In the genomic region with DNA sequence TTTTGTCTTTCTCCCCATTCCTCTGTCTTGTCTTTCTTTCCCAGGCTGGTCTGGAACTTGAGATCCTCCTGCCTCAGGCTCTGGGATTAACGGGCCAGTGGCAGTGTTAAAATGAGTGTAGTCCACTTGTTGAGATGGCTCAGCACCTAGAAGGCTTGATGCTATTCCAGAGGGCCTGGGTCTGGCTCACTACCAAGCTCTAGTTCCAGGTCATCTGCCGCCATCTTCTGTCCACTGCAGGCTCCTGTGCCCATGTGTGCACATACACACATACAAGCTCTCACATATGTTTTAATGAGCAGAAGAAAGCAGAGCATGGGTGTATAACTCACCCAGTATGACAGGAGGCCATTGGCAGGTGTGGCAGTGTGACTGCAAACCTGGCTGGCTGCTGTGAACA, we compare ENCODE assay signal across 12 mouse cellular contexts. TPM values are rescaled to one million over a fixed set of nuclear protein-coding genes. Genes with fewer than 3 reads are reported as not detected.
DNase-seq lines count a peak whose midpoint lies in the region; ATAC-seq and TF ChIP-seq lines count a peak whose summit lies in the region.
"Had no signal": no experiment of that assay in that cellular context is flagged by ENCODE, and none has a peak within 500 bp of the region (broad histone marks: within the 10 kb centered on the region; RNA-seq: fewer than 3 reads in every experiment).

No protein-coding gene starts in this region.

- peaks cover 25% of the 10 kb centered on the region for H3K4me1 ChIP-seq in kidney, embryonic 16.5 days (ENCODE audit: insufficient read depth, low read length)
- peaks cover 21% of the 10 kb centered on the region; the same call in 1 of the 2 replicates for H3K4me1 ChIP-seq in kidney, embryonic 14.5 days (ENCODE audit: control insufficient read depth, insufficient read depth, low read length)
- peaks cover 10% of the 10 kb centered on the region for H3K4me1 ChIP-seq in hindbrain, postnatal 0 days (ENCODE audit: insufficient read depth, low read length)

- no peaks in the 10 kb centered on the region for H3K36me3 ChIP-seq in kidney, embryonic 16.5 days (ENCODE audit: insufficient read depth, low read length)
- H3K36me3 ChIP-seq in kidney, embryonic 14.5 days (ENCODE audit: control insufficient read depth, insufficient read depth, low read length), result no peaks in the 10 kb centered on the region
- no peaks in the 10 kb centered on the region for H3K36me3 ChIP-seq in hindbrain, postnatal 0 days (ENCODE audit: insufficient read depth, low read length)

- H3K4me2 ChIP-seq in kidney, embryonic 16.5 days (replicated peaks; ENCODE audit: low read depth, low read length), result no peak overlapping the region
- H3K4me2 ChIP-seq in kidney, embryonic 14.5 days (replicated peaks; ENCODE audit: low read depth, low read length), result no peak overlapping the region
- peak overlapping the region; percentile 68; the same call in 1 of the 2 replicates for H3K4me2 ChIP-seq in hindbrain, postnatal 0 days (ENCODE audit: low read depth, low read length)

- no peaks in the 10 kb centered on the region for H3K27me3 ChIP-seq in kidney, embryonic 16.5 days (ENCODE audit: insufficient read depth, low read length)
- H3K27me3 ChIP-seq in kidney, embryonic 14.5 days (ENCODE audit: control insufficient read depth, insufficient read depth, low read length), result no peaks in the 10 kb centered on the region
- H3K27me3 ChIP-seq in hindbrain, postnatal 0 days (ENCODE audit: insufficient read depth, low read length), result no peaks in the 10 kb centered on the region

- TF ChIP-seq CTCF in hindbrain, postnatal 0 days (IDR thresholded peaks at IDR 0.05; ENCODE audit: low read depth), result peak; percentile 24; the same call in 1 of the 2 replicates

- ATAC-seq in kidney, embryonic 16.5 days (ENCODE audit: low FRiP score, low TSS enrichment), result no peak
- ATAC-seq in kidney, embryonic 14.5 days (ENCODE audit: low FRiP score, low TSS enrichment), result no peak
- ATAC-seq in hindbrain, postnatal 0 days, result no peak

- H3K9me3 ChIP-seq in kidney, embryonic 16.5 days (ENCODE audit: low read length), result no peaks in the 10 kb centered on the region
- H3K9me3 ChIP-seq in kidney, embryonic 14.5 days (ENCODE audit: control insufficient read depth, low read length), result no peaks in the 10 kb centered on the region
- no peaks in the 10 kb centered on the region for H3K9me3 ChIP-seq in hindbrain, postnatal 0 days (ENCODE audit: low read length)

- H3K4me3 ChIP-seq in kidney, embryonic 16.5 days (ENCODE audit: low read length), result no peak overlapping the region
- no peak overlapping the region for H3K4me3 ChIP-seq in kidney, embryonic 14.5 days (ENCODE audit: low read length)
- H3K4me3 ChIP-seq in hindbrain, postnatal 0 days (ENCODE audit: low read length), result 0 out of 2 replicates have a peak overlapping the region, but pooled peaks have one; percentile 66

- no peak overlapping the region for H3K27ac ChIP-seq in kidney, embryonic 16.5 days (ENCODE audit: low read length)
- no peak overlapping the region for H3K27ac ChIP-seq in kidney, embryonic 14.5 days (ENCODE audit: low read depth, low read length)
- peak overlapping the region; percentile 91; the same call in 1 of the 2 replicates for H3K27ac ChIP-seq in hindbrain, postnatal 0 days

- DNase-seq in cerebellum, postnatal 10 days, result peak; percentile 65 to 68
- DNase-seq in cerebellum, adult 9-11 months, result no peak
- peak; percentile 51 for DNase-seq in Muller cell, postnatal 12 days (ENCODE audit: inconsistent ontology term)
- peak; percentile 31 for DNase-seq in hindbrain, postnatal 0 days (ENCODE audit: low spot score)
- DNase-seq in frontal cortex, postnatal 25 days (ENCODE audit: low spot score in 2 of 2), result no peak
- no peak for DNase-seq in right cerebral cortex, postnatal 25 days
- DNase-seq: thymus, postnatal 25 days had no signal

- WGBS in kidney, embryonic 16.5 days, result 81% methylated on average over 2 of the region's 2 CpGs
- 90% methylated on average over 2 of the region's 2 CpGs for WGBS in kidney, embryonic 14.5 days
- 88% methylated on average over 2 of the region's 2 CpGs for WGBS in hindbrain, postnatal 0 days

- H3K9ac ChIP-seq in kidney, embryonic 16.5 days (replicated peaks; ENCODE audit: low read length), result 0 out of 2 replicates have a peak overlapping the region, but pooled peaks have one; percentile 12
- no peak overlapping the region for H3K9ac ChIP-seq in kidney, embryonic 14.5 days (ENCODE audit: low read depth, low read length)
- no peak overlapping the region for H3K9ac ChIP-seq in hindbrain, postnatal 0 days (replicated peaks; ENCODE audit: low read length)

RNA-seq across cellular contexts. Expression of a gene that starts 3.4 kb away (rescaled TPM):
- 49.8 and 56.2 TPM in 2 replicates for polyA plus RNA-seq in kidney, embryonic 16.5 days (2015; fragmentation: Nextera tagmentation; extraction: Ambion mirVana)
- polyA plus RNA-seq in kidney, embryonic 14.5 days (2014; fragmentation: Nextera tagmentation; extraction: Ambion mirVana), result 26.5 and 30.9 TPM in 2 replicates
- total RNA-seq in hindbrain, postnatal 0 days (2014; rRNA removed), result 210 and 238 TPM in 2 replicates
- polyA plus RNA-seq in hindbrain, postnatal 0 days (2015; fragmentation: Nextera tagmentation; extraction: Ambion mirVana), result 127 and 152 TPM in 2 replicates

RNA-seq across cellular contexts. Expression of a gene that starts 5.7 kb away (rescaled TPM):
- 0.24 and 0.31 TPM in 2 replicates for polyA plus RNA-seq in kidney, embryonic 16.5 days (2015; fragmentation: Nextera tagmentation; extraction: Ambion mirVana)
- 0.16 and 0.27 TPM in 2 replicates for polyA plus RNA-seq in kidney, embryonic 14.5 days (2014; fragmentation: Nextera tagmentation; extraction: Ambion mirVana)
- not detected in 2 replicates for total RNA-seq in hindbrain, postnatal 0 days (2014; rRNA removed)
- 0.20 TPM in 1 of 2 replicates, not detected in the other for polyA plus RNA-seq in hindbrain, postnatal 0 days (2015; fragmentation: Nextera tagmentation; extraction: Ambion mirVana)
- polyA plus RNA-seq: limb, embryonic 14.5 days; spleen, adult 2 months had no signal

RNA-seq across cellular contexts. Expression of a gene that starts 13.4 kb away (rescaled TPM):
- 16.3 and 16.7 TPM in 2 replicates for polyA plus RNA-seq in kidney, embryonic 16.5 days (2015; fragmentation: Nextera tagmentation; extraction: Ambion mirVana)
- polyA plus RNA-seq in kidney, embryonic 14.5 days (2014; fragmentation: Nextera tagmentation; extraction: Ambion mirVana), result 8.2 and 11.2 TPM in 2 replicates
- total RNA-seq in hindbrain, postnatal 0 days (2014; rRNA removed), result 1.3 TPM in 1 of 2 replicates, not detected in the other
- 0.18 and 0.29 TPM in 2 replicates for polyA plus RNA-seq in hindbrain, postnatal 0 days (2015; fragmentation: Nextera tagmentation; extraction: Ambion mirVana)
- total RNA-seq: granulocyte monocyte progenitor cell, adult 5-6 weeks had no signal

RNA-seq across cellular contexts. Expression of a gene that starts 19.9 kb away (rescaled TPM):
- 244 and 252 TPM in 2 replicates for polyA plus RNA-seq in kidney, embryonic 16.5 days (2015; fragmentation: Nextera tagmentation; extraction: Ambion mirVana)
- 283 and 289 TPM in 2 replicates for polyA plus RNA-seq in kidney, embryonic 14.5 days (2014; fragmentation: Nextera tagmentation; extraction: Ambion mirVana)
- total RNA-seq in hindbrain, postnatal 0 days (2014; rRNA removed), result 344 and 379 TPM in 2 replicates
- polyA plus RNA-seq in hindbrain, postnatal 0 days (2015; fragmentation: Nextera tagmentation; extraction: Ambion mirVana), result 272 and 275 TPM in 2 replicates

RNA-seq across cellular contexts. Expression of a gene that starts 25.4 kb away (rescaled TPM):
- 4.6 and 5.3 TPM in 2 replicates for polyA plus RNA-seq in kidney, embryonic 16.5 days (2015; fragmentation: Nextera tagmentation; extraction: Ambion mirVana)
- 2.7 and 3.4 TPM in 2 replicates for polyA plus RNA-seq in kidney, embryonic 14.5 days (2014; fragmentation: Nextera tagmentation; extraction: Ambion mirVana)
- 6.0 TPM in 2 replicates for total RNA-seq in hindbrain, postnatal 0 days (2014; rRNA removed)
- polyA plus RNA-seq in hindbrain, postnatal 0 days (2015; fragmentation: Nextera tagmentation; extraction: Ambion mirVana), result 3.3 and 4.0 TPM in 2 replicates

Comparison
In these comparisons a context has a peak if more than half of its experiments do, and no peak if none do; other contexts are left out.
1. DNase-seq: peak in cerebellum, postnatal 10 days (2 of 2), Muller cell, postnatal 12 days (single experiment) and hindbrain, postnatal 0 days (single experiment); none in cerebellum, adult 9-11 months (single experiment), frontal cortex, postnatal 25 days (0 of 2) and right cerebral cortex, postnatal 25 days (single experiment).